Mouse (Mus musculus): Measurements from ENCODE around the gene Mecom. TPM values are rescaled to one million over a fixed set of nuclear protein-coding genes. Genes with fewer than 3 reads are reported as not detected.

Mecom gene
- polyA plus RNA-seq, 1 experiment from 2014 or later: 22.4 TPM

GRCm38 (mm10) chr3:30048792-30049191 is 499.0 kb downstream of the Mecom start:
- peaks cover 8% of the 10 kb centered on the region; the same call in 1 of the 2 replicates for H3K4me1 ChIP-seq
- H3K4me2 ChIP-seq: no peak overlapping the region
- no peaks in the 10 kb centered on the region for H3K36me3 ChIP-seq
- no peak overlapping the region for H3K4me3 ChIP-seq
- no peaks in the 10 kb centered on the region for H3K27me3 ChIP-seq (replicated peaks)
- H3K9ac ChIP-seq: no peak overlapping the region
- H3K27ac ChIP-seq (replicated peaks): no peak overlapping the region
- 56% methylated on average over 5 of the region's 5 CpGs for WGBS
- H3K9me3 ChIP-seq: no peaks in the 10 kb centered on the region
- no peak for ATAC-seq (ENCODE audit: extremely low read depth, insufficient number of reproducible peaks, low FRiP score, low TSS enrichment)

- WGBS: 50% methylated on average over 4 of the region's 4 CpGs
- Histone ChIP-seq H3K36me3 (no peaks in the 10 kb centered on the region), H3K27me3 (replicated peaks) (no peaks in the 10 kb centered on the region), H3K4me3 (no peak overlapping the region), H3K9me3 (no peaks in the 10 kb centered on the region), H3K9ac (no peak overlapping the region), H3K4me2 (no peak overlapping the region), H3K4me1 (peaks cover 8% of the 10 kb centered on the region; the same call in 1 of the 2 replicates), H3K27ac (replicated peaks) (no peak overlapping the region)
- ATAC-seq (ENCODE audit: extremely low read depth, insufficient number of reproducible peaks, low FRiP score, low TSS enrichment): no peak
These were observed 499.7 kb downstream of the Mecom start for GRCm38 (mm10) chr3:30048157-30048556.

GRCm38 (mm10) chr3:30043525-30043924 is 504.3 kb downstream of the Mecom start:
- Histone ChIP-seq H3K4me3 (no peak overlapping the region), H3K9me3 (no peaks in the 10 kb centered on the region), H3K4me2 (no peak overlapping the region), H3K9ac (no peak overlapping the region), H3K27ac (replicated peaks) (no peak overlapping the region), H3K27me3 (replicated peaks) (no peaks in the 10 kb centered on the region), H3K4me1 (peaks cover 4% of the 10 kb centered on the region; the same call in 1 of the 2 replicates), H3K36me3 (no peaks in the 10 kb centered on the region)
- 85% methylated on average over 3 of the region's 3 CpGs for WGBS
- no peak for ATAC-seq (ENCODE audit: extremely low read depth, insufficient number of reproducible peaks, low FRiP score, low TSS enrichment)

GRCm38 (mm10) chr3:30038545-30038944 is 509.3 kb downstream of the Mecom start:
- Histone ChIP-seq H3K36me3 (no peaks in the 10 kb centered on the region), H3K4me1 (no peaks in the 10 kb centered on the region), H3K4me2 (no peak overlapping the region), H3K27ac (replicated peaks) (no peak overlapping the region), H3K9me3 (no peaks in the 10 kb centered on the region), H3K27me3 (replicated peaks) (no peaks in the 10 kb centered on the region), H3K4me3 (no peak overlapping the region), H3K9ac (no peak overlapping the region)
- WGBS: 54% methylated on average over 3 of the region's 3 CpGs
- no peak for ATAC-seq (ENCODE audit: extremely low read depth, insufficient number of reproducible peaks, low FRiP score, low TSS enrichment)

- H3K9me3 ChIP-seq: no peaks in the 10 kb centered on the region
- no peak overlapping the region for H3K27ac ChIP-seq (replicated peaks)
- H3K27me3 ChIP-seq (replicated peaks): no peaks in the 10 kb centered on the region
- ATAC-seq (ENCODE audit: extremely low read depth, insufficient number of reproducible peaks, low FRiP score, low TSS enrichment): no peak
- peaks cover 21% of the 10 kb centered on the region for H3K4me1 ChIP-seq
- WGBS: 87% methylated on average over 13 of the region's 13 CpGs
- no peak overlapping the region for H3K9ac ChIP-seq
- H3K4me3 ChIP-seq: no peak overlapping the region
- no peak overlapping the region for H3K4me2 ChIP-seq
- H3K36me3 ChIP-seq: no peaks in the 10 kb centered on the region
These were observed 527.8 kb downstream of the Mecom start for GRCm38 (mm10) chr3:30019961-30020360.

GRCm38 (mm10) chr3:30019411-30019810 is 528.4 kb downstream of the Mecom start:
- Histone ChIP-seq H3K4me3 (no peak overlapping the region), H3K9me3 (no peaks in the 10 kb centered on the region), H3K4me2 (no peak overlapping the region), H3K27ac (replicated peaks) (no peak overlapping the region), H3K4me1 (peaks cover 21% of the 10 kb centered on the region), H3K36me3 (no peaks in the 10 kb centered on the region), H3K9ac (no peak overlapping the region), H3K27me3 (replicated peaks) (no peaks in the 10 kb centered on the region)
- ATAC-seq (ENCODE audit: extremely low read depth, insufficient number of reproducible peaks, low FRiP score, low TSS enrichment): no peak
- 68% methylated on average over 8 of the region's 8 CpGs for WGBS

- WGBS: 48% methylated on average over 12 of the region's 12 CpGs
- H3K4me2 ChIP-seq: no peak overlapping the region
- H3K9ac ChIP-seq: no peak overlapping the region
These were observed 529.6 kb downstream of the Mecom start for GRCm38 (mm10) chr3:30018202-30018601.

GRCm38 (mm10) chr3:30016766-30017165 is 531.0 kb downstream of the Mecom start:
- Histone ChIP-seq H3K4me2 (no peak overlapping the region), H3K27ac (replicated peaks) (no peak overlapping the region), H3K36me3 (no peaks in the 10 kb centered on the region), H3K4me1 (peaks cover 26% of the 10 kb centered on the region), H3K27me3 (replicated peaks) (no peaks in the 10 kb centered on the region), H3K9ac (no peak overlapping the region), H3K4me3 (no peak overlapping the region), H3K9me3 (no peaks in the 10 kb centered on the region)
- no peak for ATAC-seq (ENCODE audit: extremely low read depth, insufficient number of reproducible peaks, low FRiP score, low TSS enrichment)
- WGBS: 78% methylated on average over 5 of the region's 5 CpGs

More at GRCm38 (mm10) chr3:30018202-30018601, 529.6 kb downstream of the Mecom start:
- Histone ChIP-seq H3K9me3 (no peaks in the 10 kb centered on the region), H3K4me1 (peaks cover 26% of the 10 kb centered on the region), H3K27me3 (replicated peaks) (no peaks in the 10 kb centered on the region), H3K27ac (replicated peaks) (0 out of 2 replicates have a peak overlapping the region, but pooled peaks have one; percentile 20), H3K36me3 (no peaks in the 10 kb centered on the region), H3K4me3 (no peak overlapping the region)
- ATAC-seq (ENCODE audit: extremely low read depth, insufficient number of reproducible peaks, low FRiP score, low TSS enrichment): no peak

- Histone ChIP-seq H3K4me2 (peak overlapping the region; percentile 8; the same call in 1 of the 2 replicates), H3K9ac (no peak overlapping the region)
- WGBS: 13% methylated on average over 10 of the region's 10 CpGs
These were observed 532.7 kb downstream of the Mecom start for GRCm38 (mm10) chr3:30014962-30015660.

GRCm38 (mm10) chr3:30014279-30014678 is 533.5 kb downstream of the Mecom start:
- H3K9ac ChIP-seq: no peak overlapping the region
- no peak overlapping the region for H3K27ac ChIP-seq (replicated peaks)
- peaks cover 24% of the 10 kb centered on the region for H3K4me1 ChIP-seq
- H3K4me3 ChIP-seq: no peak overlapping the region
- no peaks in the 10 kb centered on the region for H3K9me3 ChIP-seq
- no peak for ATAC-seq (ENCODE audit: extremely low read depth, insufficient number of reproducible peaks, low FRiP score, low TSS enrichment)
- no peaks in the 10 kb centered on the region for H3K27me3 ChIP-seq (replicated peaks)
- no peak overlapping the region for H3K4me2 ChIP-seq
- 50% methylated on average over 1 of the region's 1 CpGs for WGBS
- H3K36me3 ChIP-seq: no peaks in the 10 kb centered on the region

More at GRCm38 (mm10) chr3:30014962-30015660, 532.7 kb downstream of the Mecom start:
- Histone ChIP-seq H3K4me1 (peaks cover 26% of the 10 kb centered on the region), H3K36me3 (no peaks in the 10 kb centered on the region), H3K27ac (replicated peaks) (no peak overlapping the region), H3K27me3 (replicated peaks) (no peaks in the 10 kb centered on the region), H3K4me3 (no peak overlapping the region), H3K9me3 (no peaks in the 10 kb centered on the region)
- ATAC-seq (ENCODE audit: extremely low read depth, insufficient number of reproducible peaks, low FRiP score, low TSS enrichment): no peak

GRCm38 (mm10) chr3:30013416-30013815 is 534.4 kb downstream of the Mecom start:
- Histone ChIP-seq H3K4me2 (peak overlapping the region; percentile 75), H3K27me3 (replicated peaks) (no peaks in the 10 kb centered on the region), H3K9ac (peak overlapping the region; percentile 96), H3K36me3 (no peaks in the 10 kb centered on the region), H3K27ac (replicated peaks) (peak overlapping the region; percentile 97), H3K4me3 (peak overlapping the region; percentile 78), H3K4me1 (peaks cover 22% of the 10 kb centered on the region), H3K9me3 (no peaks in the 10 kb centered on the region)
- WGBS: 21% methylated on average over 1 of the region's 1 CpGs
- ATAC-seq (ENCODE audit: extremely low read depth, insufficient number of reproducible peaks, low FRiP score, low TSS enrichment): no peak

Data from heart, embryonic 13.5 days (tissue).